Mouse (Mus musculus) splenic B cell, adult 2 months (primary cell): ENCODE results near the gene Ptprd.

Experiments used
- DNase-seq: peaks from one replicate; pipeline ENCODE4 v3.0.0-alpha.2; 2011; ENCODE audit warnings: low read depth, low spot score
- H3K27me3 ChIP-seq: 2 replicates; pipeline ENCODE4 v1.6.1; 2012; ENCODE audit warnings: mild to moderate bottlenecking, low read length, moderate library complexity, mixed read lengths; ENCODE audit not compliant: control insufficient read depth, poor library complexity, insufficient read depth, severe bottlenecking
- H3K36me3 ChIP-seq: 2 replicates; pipeline ENCODE4 v1.6.1; 2012; ENCODE audit warnings: mild to moderate bottlenecking, low read length, moderate library complexity, mixed read lengths; ENCODE audit not compliant: control insufficient read depth, poor library complexity, insufficient read depth, severe bottlenecking

Gene Ptprd

DNA sequence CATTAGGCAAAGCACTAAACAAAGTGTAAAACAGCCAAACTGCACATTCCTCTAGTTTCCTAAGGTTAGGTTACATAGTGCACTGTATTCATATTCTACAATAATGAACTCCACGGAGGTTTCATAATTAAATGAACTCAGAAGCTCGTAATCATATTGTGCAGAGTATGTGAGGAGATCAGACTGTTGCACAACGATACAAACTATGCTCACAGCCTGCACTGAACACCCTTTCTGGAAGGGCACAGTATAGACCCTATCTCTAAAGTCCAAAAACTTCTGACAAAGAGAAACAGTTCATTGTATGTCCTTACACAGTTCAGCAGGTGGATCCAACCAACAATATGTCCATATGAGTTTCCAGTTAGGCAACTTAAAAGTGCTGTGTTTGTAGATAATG, 1844.5 kb downstream of the Ptprd start:
- no peak for DNase-seq
- no peaks in the 10 kb centered on the region for H3K27me3 ChIP-seq
- H3K36me3 ChIP-seq: no peaks in the 10 kb centered on the region

DNA sequence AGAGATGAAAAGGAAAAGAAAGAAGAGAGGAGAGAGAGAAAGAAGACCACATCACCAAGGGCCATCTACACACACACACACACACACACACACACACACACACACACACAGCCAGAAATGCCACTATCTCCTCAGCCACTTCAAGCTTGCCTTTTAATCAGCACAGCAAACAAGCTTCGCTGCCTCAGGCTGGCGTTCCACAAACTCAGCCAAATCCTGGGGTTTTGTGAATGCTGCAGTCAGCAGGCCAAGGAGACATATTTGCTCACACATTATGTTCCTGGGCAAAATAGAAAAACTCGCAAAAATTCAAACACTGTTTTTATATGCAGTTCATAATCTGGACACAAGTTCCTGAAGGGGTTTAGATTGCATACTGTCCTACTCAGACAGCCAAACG, 1845.9 kb downstream of the Ptprd start:
- H3K27me3 ChIP-seq: no peaks in the 10 kb centered on the region
- no peak for DNase-seq

DNA sequence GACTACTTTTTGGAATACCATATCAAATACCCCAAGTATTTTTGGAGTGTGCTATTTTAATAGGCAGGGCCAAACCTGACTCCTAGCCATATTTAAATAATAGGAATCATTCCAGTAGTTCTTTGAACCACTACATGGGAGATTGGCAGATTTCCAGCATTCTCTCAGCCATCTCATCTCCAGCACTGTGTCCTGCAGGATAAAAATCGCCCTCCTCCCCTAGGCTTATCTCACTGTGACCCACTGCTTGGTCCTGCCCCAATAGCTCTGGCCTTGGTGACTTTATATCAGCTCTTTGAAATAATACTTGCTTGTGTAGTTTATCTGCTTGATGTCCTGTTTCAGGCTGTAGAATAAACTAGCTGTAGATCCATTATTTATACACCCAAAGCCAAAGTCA, 1850.2 kb downstream of the Ptprd start:
- Histone ChIP-seq H3K27me3 (no peaks in the 10 kb centered on the region), H3K36me3 (no peaks in the 10 kb centered on the region)
- no peak for DNase-seq

More for the DNA sequence above, 1845.9 kb downstream of the Ptprd start:
- no peaks in the 10 kb centered on the region for H3K36me3 ChIP-seq

DNA sequence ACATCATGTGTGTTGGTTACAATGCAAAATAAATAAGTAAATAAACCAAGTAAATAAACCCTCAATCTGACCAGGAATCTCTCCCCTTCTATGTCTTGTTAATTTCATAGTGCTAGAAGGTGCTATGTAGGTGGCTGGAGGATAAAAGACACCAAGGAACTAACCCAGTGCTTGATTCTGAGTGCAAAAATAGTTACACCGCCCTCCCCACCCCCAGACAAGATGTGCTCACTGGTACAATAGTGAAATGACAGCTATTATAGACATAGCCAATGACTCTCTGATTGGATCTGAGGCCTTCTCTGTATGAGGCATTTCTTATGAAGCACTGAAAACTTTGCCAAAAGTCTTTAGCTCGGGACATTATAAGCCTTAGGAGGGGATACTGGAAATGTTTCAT, 1857.6 kb downstream of the Ptprd start:
- Histone ChIP-seq H3K36me3 (no peaks in the 10 kb centered on the region), H3K27me3 (no peaks in the 10 kb centered on the region)
- no peak for DNase-seq

DNA sequence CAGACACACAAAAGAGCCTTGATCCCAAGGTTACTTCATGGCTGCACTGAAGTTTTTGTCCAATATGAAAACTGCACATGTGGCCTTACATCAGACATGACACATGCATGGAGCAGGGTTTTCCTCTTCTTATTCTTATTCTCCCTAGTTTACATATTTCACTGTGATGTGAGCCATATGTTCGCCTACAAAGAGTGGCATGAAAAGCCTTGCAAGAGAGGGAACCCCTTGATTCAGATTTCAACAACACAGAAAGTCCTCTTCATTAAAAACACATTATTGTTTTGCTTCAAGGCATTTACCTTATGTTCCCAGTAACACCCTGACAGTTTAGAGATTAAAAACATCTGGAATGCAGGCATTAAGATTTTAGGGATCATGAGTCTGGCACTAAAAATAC, 1859.3 kb downstream of the Ptprd start:
- Histone ChIP-seq H3K36me3 (no peaks in the 10 kb centered on the region), H3K27me3 (no peaks in the 10 kb centered on the region)
- DNase-seq: no peak

DNA sequence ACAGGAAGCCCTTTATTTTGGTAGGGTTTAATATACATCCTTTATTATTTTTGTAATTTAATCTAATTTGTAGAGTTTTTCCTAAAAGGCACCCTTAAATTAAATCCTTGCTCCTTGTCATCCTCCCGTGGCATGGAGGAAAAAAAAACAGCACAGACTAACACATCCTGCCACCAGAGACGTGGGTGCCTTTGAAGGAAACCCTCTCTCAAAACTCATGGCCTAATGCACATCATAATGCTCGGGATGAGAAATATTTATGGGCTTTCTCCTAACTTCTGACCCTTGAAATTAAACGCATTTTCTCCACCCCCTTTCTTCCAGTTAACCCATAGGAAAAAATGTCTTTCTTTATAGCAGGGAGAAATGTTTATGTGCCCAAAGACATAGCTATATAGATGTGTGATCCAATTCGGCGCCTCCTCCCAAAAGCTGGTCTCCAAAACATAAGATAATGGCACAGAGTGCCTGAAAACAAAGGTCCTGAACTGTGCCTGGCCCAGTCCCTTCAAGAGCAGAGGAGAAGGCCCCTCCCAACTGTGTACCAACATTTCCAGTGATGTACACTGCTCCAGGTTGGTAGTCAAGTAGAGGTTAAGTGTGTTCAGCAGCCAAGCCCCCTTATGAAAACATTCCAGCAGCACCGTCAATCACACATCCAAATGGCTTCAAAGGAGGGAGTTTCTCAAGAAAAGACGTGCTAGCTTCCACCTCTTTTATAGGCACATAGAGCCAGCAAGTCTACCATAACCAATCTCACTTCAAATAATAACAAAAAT, 1860.4 kb downstream of the Ptprd start:
- DNase-seq: no peak

DNA sequence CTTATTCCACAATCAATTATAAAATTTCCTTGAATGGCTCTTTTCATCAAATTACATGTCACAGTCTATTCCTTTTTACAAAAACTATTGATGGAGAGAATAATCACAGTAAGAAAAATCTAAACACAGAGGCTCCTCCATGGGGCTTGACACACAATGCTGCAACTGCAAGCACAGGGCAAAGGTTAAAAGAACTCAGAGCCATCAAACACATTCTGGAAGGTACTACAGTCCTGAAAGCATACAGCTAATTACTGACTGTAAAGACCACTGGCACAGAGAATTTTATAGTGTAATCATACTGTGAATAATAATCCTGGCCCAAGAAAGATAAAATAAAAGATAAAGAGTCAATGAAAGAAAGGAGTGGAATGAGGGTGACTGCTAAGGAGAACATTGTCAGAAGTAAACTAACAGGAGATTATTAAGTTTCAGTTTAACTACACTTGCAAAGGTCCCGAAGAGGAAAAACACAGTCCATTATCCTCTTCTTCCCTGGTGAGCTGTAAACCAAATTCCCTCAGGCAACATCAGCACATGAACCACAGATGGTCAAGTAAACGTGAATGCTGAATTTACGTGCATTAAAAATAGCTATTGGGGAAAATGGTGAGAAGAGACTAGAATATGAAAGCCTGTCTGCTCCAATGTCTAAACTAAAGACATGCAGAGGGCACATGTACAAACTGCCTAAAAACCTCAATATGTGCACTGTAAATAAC, 1861.4 kb downstream of the Ptprd start:
- no peaks in the 10 kb centered on the region for H3K36me3 ChIP-seq
- H3K27me3 ChIP-seq: no peaks in the 10 kb centered on the region
- no peak for DNase-seq

More for the DNA sequence above, 1860.4 kb downstream of the Ptprd start:
- Histone ChIP-seq H3K36me3 (no peaks in the 10 kb centered on the region), H3K27me3 (no peaks in the 10 kb centered on the region)

DNA sequence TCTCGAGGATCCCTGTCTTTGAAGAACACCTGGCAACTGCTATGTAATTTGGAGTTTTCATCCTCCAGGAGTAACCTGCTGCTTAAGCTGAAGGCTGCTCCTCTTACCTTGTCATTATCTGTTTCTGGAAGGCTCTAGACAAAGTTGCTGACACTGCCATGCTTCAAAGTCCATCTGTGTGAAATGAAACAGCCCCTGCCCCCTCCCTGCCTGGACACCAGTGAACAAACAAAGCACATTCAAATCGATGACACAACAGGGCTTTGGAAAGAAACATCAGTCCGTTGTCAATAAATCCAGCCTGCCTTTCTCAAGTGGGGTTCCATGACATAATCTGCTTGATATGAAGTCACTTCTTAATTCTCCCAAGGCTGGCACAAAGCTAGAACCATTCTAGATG, 1867.7 kb downstream of the Ptprd start:
- DNase-seq: no peak
- H3K36me3 ChIP-seq: no peaks in the 10 kb centered on the region
- no peaks in the 10 kb centered on the region for H3K27me3 ChIP-seq

DNA sequence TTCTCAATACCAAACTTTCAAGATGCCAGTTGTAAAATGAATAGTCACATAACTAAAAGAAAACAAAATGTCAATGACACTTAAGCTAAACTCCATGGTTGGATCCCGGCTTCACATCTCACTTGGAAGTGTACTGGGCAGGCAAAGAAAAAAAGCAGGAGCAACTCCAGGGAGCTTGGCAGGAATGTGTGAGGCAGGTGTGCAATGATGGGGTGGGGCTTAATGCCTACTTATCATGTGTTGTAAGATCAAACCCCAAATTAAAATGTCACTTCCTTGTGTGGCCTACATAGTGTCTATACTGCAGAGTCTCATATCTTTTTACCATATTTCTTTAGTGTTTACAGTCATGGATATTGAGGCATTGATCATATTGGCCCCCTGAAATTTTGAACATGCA, 1873.8 kb downstream of the Ptprd start:
- Histone ChIP-seq H3K27me3 (no peaks in the 10 kb centered on the region), H3K36me3 (no peaks in the 10 kb centered on the region)
- no peak for DNase-seq

DNA sequence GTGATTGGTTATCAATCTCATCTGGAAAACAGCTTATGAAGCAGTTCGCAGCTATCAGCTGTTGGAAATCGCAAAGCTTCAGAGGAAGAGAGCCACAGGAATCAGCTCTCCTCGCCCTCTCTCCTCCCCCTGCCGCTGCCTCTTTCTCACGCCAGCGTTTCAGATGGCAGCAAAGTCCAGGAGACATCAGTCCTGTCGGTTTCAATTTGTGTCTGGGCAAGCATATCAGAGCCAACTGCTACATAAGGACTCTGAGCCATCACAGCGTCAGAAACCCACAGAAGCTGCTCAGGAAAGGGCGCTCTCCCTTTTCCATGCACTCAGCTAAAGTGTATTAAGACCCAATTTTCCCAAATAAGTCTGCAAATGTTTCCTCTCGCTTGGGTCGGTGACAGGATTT, 1884.4 kb downstream of the Ptprd start:
- Histone ChIP-seq H3K36me3 (no peaks in the 10 kb centered on the region), H3K27me3 (no peaks in the 10 kb centered on the region)
- no peak for DNase-seq

DNA sequence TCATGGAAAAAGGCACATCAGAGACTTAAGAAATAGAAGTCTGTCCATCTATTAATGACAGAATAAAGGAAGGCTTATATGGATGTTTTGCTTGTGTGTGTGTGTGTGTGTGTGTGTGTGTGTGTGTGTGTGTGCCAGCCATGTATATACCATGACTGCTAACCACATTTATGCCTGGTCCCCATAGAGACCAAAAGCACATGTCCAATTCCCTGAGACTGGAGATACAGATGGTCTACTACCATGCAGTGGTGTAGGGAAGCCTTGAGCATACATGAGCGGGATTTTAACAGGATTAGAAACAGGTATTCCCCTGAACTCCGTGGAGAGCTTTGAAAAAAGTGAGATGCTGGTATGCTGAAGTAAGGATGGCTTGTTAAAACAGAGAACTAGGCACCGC, 1886.1 kb downstream of the Ptprd start:
- no peak for DNase-seq
- H3K27me3 ChIP-seq: no peaks in the 10 kb centered on the region
- H3K36me3 ChIP-seq: no peaks in the 10 kb centered on the region

DNA sequence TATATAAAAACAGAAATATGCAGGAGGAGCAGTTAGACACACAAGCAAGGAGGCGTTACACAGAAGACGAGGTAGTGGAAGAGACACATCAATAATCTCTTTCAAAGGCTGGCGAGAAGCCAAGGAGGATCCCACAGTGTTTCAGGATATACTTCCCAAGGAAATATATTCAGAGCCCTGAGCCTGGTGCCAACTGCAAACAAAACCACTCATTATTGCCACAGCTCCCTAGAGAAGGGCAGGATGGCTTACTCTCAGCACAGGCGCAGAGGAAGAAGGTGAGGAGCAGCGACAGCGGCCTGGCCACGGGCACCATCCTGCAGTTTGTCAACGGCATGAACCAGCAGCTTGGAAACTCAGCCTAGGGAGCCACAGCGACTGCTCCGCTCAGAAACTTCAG, 1886.8 kb downstream of the Ptprd start:
- H3K27me3 ChIP-seq: no peaks in the 10 kb centered on the region
- no peak for DNase-seq
- H3K36me3 ChIP-seq: no peaks in the 10 kb centered on the region

DNA sequence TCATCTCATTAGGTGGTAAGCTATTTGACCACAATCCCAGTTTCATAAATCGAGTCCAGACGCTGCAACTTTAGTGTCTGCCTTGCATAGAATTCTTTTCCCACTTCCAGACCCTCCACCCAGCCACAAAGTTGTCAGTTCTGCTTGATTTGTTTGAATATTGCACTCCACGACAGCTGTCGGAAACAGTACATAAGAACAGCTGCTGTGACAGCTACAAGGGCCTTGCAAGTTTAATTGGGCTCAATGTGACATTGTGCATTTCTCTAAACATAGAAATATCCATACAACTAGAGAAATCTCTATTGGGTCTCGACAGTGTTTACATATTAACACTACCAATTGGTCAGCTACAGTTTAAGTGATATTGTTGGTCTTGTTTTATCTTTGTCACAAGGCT, 1887.3 kb downstream of the Ptprd start:
- no peak for DNase-seq
- H3K27me3 ChIP-seq: no peaks in the 10 kb centered on the region

DNA sequence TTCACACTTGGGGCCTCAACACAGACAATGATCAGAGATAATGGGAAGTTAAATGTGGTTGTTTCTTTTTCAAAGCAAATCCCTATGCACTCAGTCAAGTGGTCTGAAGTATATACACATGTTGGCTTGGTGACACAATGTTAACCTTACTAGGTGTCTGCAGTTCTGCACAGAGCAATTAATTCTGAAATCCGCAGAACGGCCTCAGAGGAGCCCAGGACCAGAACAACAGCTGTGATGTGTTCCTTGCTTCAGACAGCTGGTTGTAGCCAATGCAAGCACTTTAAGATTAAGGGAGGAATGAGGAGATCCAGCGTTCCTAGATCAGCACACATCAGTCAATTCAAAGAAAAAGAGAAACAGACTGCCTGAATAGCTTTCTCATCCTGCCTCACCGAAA, 1891.9 kb downstream of the Ptprd start:
- H3K27me3 ChIP-seq: no peaks in the 10 kb centered on the region
- H3K36me3 ChIP-seq: no peaks in the 10 kb centered on the region
- DNase-seq: no peak

More for the DNA sequence above, 1887.3 kb downstream of the Ptprd start:
- H3K36me3 ChIP-seq: no peaks in the 10 kb centered on the region

DNA sequence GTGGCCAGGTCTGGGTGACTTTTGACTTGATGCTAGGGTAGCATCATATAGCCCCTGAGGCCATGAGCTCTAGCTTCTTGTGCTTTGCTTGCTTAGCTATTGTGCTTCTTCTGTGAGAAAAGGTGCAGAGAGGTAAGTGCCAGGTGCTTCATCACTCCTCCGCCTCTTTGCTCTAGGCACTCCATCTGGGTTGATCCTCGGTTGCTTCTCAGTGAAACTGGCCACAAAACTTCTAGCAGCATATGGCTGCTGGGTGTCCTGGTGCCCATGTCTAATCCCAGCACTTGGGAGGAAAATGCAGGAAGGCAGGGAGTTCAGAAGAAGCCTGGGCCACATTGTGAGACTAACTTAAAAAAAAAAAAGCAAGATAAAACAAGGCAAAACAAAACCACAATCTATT, 1895.8 kb downstream of the Ptprd start:
- H3K27me3 ChIP-seq: no peaks in the 10 kb centered on the region
- H3K36me3 ChIP-seq: no peaks in the 10 kb centered on the region
- DNase-seq: no peak
